Mouse (Mus musculus): ENCODE results near the gene Coro2b.

Gene Coro2b

DNA sequence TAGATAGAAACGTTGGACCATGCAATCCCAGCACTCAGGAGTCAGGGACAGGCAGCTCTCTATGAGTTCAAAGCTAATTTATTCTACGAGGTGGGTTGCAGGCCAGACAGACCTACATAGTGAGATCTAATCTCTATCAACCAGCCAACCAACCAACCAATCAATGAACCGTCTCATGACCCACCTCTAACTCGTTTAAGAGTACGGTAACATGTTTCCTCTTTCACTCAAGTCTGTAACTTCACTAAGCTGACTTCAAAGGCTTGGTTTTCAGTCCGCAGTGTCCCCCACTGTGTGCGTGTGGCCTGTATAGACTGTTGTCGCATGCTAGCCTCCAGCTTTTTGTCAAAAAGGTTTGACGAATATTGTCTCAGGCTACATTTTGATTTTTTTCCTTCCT is 147.1 kb downstream of the Coro2b start:
- DNase-seq (ENCODE audit: low spot score) = no peak

DNA sequence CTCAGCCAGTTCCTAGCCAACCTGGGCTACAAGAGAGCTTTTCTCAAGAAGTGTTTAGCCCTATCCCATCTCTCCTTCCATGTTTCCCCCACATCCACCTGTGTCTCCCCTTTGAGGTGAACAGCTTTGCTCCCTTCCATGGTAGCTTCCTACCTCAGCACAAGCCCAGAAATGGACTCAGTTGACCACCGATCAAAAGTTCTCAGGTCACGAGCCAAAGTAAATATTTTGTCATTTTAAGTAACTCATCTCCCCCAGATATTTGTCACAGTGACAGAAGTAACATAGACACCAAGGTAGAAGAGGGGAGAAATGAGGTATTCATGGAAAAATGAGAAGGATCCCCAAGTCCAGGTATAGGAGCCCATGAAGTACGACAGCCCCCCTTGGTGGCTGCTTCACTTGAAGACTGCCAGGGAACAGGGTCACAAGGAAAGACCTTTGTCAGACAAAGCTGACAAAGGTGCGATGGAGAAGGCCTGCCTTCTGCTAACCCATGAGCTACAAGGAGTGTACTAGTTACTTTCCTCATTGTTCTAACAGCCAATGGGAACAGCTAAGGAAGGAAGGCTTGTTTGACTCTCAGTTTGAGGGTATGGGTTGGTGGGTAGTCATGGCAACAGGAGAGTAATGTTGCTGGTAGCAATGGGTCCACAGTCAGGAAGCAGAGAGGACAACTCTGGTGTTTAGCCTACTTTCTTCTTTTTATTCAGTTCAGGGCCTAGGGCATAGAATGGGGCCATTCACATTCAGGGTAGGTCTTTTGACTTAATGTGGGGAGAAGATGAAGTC is 150.9 kb downstream of the Coro2b start:
- DNase-seq (ENCODE audit: low spot score) = no peak

DNA sequence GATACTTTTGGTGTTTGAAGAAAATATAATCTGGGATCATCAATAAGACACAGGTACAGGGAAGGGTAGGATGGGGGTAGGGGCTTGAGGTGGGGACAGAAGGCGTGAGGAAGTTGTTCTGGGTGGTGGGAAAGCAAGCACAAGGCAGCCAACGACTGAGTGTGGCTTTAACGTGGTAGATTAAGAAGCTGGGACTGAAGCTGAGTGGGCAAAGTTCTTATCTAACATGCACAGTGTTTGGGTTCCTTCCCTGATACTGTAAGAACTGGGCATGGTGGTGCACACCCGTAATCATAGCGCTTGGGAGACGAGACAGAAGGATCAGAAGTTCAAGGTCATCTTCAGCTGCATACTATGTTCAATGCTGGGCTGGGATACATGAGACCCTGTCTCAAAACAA is 151.8 kb downstream of the Coro2b start:
- no peak for DNase-seq (ENCODE audit: low spot score)

DNA sequence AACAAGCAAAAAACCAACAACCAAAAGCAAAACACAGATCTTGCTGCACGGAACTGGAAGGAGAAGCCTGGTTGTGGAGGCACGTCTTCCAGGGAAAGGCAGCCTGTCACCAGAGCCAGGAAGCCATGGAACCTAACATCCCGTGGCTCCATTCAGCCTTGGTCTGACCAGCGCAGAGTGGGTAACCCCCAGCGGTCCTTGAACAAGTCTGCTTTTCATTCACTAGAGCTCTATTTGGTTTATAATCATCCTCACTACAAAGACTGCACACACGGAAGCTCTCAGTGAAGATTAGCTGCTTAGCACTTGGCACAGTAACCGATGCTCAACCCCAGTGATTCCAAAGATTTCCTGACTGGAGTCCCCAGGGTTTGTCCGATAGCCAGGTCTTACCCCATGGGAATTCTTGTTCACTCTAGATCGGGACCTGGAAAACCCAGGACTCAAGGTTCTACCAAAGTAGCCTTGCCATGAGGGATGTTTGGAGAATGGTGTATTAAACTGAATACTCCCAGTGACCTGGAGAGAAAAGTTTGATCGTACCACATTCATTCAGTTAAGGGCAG is 154.2 kb downstream of the Coro2b start:
- no peak for DNase-seq (ENCODE audit: low spot score)

DNA sequence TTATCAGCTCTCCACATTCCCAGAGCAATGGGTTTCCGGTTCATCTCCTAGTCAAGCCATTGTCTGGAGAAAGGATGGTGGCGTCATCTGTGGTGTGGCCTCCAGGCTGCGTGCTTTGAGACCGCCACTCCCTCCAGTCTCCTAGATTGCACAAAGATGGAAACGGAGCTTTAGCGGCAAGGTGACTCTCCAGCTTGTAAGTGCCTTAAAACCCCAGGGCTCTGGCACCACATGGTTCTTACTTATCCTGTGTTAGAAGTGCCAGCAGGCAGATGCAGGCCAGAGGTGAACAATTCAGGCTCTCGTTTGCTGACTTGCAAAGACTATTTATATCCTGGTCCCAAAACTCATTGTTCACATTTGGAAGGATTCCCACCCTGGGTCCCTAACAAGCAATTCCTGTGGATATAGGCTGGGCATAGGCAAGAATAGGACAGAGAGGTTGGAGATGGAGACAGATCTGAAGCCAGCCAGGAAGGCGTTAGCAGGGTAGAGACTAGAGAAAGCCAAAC is 155.4 kb downstream of the Coro2b start:
- no peak for DNase-seq (ENCODE audit: low spot score)

DNA sequence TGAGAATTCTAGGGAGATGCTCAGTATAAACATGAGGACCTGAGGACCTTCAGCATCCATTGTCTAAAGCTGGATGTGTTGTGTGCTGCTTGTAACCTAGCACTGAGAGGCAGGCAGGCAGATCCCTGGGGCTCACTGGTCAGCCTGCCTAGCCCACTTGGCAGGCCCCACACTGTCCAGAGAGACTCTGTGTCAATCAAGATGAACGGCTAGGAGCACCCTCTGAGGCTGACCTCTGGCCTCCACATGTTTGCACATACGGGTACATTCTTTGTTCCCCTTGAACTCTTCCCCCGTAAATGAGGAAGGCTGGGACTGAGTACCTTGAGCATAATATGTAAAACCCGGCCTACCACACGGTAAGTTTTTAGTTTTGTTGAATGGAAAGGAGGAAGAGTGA is 156.5 kb downstream of the Coro2b start:
- DNase-seq (ENCODE audit: low spot score) = no peak

DNA sequence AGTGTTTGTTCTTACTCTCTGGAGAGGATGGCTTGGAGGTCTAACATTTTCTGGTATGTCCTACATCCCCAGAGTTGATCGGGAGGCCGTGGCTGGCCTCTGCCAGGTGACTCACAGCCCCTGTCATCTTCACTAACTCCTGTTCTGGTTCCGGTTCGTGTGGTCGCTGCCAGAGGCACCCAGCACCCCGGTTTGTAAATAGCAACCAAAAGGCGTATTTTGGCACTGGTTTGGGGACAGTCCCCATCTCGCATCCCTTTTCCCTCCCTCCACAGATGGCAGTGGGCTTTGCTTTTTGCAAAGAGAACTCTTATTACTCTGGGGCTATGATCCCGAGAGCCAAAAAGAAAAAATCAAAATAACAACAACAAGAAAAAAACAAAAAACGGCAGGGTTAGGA is 158.9 kb downstream of the Coro2b start:
- DNase-seq (ENCODE audit: low spot score) = no peak

DNA sequence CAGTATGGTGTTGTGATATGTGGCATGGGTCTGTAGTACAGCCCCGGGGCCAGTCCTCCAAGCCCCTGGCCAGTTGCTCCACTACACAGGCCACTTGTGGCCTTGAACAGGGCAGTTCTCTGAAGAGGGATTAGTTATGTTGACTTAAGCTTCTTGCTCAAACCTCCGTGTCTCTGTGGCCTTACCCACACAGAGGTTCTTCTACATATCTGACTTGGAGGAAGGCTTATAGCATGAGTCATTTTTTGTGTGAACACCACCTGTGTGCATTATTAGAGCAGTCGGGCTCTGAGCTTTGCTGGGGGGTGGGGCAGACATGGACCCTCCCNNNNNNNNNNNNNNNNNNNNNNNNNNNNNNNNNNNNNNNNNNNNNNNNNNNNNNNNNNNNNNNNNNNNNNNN is 162.6 kb downstream of the Coro2b start:
- no peak for DNase-seq (ENCODE audit: low spot score)

DNA sequence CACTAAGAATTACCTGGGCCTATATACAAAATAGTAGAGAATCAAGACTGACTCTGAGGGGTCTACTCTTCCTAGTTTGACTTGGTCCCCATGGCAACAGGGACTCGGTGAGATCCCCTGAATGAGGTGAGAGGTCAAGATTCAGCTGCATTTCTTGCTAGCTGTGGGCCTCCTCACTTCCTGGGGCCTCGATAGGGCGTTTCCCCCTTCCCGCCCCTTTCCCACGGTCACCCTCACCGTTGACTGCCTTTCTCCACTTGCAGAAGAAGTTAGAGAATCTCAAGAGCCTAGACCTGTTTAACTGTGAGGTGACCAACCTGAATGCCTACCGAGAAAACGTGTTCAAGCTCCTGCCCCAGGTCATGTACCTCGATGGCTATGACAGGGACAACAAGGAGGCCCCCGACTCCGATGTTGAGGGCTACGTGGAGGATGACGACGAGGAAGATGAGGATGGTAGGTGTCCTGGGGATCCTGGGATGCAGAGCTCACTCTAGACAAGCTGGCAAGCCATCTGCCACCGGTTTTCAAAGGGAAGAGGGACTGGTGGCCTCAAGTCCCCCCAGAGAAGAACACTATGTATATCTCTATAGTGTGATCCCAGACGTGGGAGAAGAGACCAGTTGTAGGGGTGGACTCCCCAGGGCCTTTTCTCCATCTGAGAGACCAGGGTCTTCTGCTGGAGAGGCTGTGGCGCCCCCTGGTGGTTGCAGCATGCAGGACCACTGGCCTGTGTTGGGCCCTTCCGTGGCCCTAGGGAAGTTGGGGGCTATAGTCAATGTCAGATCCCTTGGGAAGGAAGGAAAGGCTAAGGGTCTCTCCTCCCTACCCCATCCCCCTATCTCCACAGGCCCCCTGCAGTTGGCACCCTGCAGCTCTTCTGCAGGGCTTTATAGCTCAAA is 163.4 kb downstream of the Coro2b start:
- DNase-seq (ENCODE audit: low spot score) = peak; percentile 72

DNA sequence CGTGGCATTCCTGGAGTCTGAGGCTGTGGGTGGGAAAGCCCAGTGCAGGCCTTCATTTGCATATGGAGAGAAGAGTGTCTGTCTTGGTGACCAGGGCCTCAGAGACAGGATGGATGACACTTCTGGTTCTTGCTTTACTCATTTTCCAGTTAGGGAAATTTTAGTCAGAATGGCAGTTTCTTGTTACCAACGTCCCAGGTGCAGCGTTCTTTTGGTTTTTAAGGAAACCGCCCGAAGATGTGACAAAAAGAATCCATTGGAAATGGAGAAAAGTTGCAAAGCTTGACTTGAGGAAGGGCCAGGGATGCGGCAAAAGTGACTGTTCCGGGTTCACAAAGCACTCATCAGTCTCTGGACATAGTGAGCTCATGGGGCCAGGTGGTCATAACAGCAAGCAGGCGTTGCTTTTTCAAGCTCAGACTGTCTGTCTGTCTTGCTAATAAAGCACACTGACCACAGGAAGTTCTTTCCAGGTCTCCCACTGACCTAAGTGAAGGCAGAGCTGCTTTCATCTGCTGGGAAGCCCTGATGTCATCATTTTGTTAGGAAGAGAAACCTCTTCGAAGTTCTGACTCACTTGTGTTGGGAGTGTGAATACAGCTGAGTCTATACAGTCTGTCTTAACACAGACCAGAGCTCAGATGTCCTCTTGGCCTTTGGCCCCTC is 164.2 kb downstream of the Coro2b start:
- DNase-seq (ENCODE audit: low spot score) = no peak

DNA sequence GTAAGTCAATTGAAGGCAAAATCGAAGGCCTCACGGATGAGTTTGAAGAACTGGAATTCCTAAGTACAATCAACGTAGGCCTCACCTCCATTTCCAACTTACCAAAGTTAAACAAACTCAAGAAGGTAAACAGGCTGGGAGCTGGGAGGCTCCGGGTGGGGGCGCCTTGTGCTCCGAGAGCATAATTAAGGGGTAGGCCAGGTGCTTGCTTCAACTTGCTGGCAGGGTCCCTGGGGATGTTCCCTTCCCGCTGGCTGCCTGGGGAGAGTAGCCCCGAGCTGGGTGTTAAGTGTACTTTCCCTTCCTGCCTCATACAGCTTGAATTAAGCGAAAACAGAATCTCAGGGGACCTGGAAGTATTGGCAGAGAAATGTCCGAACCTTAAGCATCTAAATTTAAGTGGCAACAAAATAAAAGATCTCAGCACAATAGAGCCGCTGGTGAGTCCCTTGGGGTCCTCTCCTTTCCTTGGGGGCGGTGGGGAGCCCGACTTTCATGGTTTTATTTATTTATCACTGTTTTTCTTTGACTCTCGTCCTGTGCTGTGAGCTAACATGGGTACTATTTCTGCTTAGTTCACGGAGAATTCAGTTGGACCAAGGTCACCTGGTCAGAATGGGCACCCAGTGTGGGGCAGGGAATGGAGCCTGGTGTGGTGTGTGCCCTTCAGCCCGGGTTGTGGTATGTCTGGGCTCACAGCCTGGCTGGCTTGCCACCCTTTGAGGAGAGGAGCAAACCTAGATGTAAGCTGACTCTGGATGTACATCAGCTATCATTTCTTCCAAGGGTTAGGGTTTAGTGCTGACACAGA is 164.9 kb downstream of the Coro2b start:
- DNase-seq (ENCODE audit: low spot score) = no peak

DNA sequence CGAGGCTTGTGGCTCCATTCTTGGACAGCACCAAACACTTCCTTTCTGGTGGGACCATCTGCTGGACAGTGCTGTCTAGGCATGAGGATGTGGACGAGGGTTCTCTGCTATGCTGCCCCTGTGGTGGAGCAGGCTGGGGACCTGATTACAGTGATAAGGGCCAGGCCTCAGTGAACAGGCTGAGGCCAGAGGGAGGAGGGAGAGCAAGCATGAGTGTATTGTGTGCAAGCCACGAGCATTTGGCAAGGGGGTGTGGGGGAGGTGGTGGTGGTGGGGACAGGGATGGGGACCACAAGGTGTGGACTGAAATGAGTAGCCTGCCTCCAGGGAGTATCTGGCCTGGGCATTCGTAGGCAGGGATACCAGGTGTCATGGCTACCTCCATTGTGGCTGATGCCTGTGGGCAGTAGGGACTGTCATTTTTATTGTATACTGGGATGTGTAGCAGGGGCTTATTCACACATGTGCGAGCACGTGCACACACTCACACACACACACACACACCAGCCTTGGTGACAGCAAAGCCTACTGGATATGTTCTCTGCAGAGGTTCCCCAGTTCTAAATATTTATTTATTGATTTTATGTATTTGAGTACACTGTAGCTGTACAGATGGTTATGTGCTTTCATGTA is 166.1 kb downstream of the Coro2b start:
- no peak for DNase-seq (ENCODE audit: low spot score)

DNA sequence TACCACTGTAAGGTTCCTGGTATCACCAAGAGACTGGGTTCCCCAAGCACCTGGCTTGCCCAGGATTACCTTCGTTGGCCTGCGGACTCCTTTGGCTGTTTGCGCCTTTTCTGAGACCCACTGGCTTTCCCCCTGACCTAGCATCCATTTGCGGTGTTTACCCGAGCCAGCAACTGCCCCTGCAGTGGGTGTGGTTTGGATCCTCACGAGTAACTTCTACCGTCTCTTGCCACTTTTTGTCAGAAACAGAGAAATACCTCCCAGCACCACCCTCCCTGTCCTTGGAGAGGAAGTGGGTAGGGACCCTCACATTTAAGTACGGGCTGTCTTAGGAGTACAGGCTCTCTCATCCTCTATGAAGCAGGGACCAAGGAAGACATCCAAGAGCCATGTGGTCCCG is 166.7 kb downstream of the Coro2b start:
- DNase-seq (ENCODE audit: low spot score) = no peak
